Mouse (Mus musculus): ENCODE results near the gene Mfrp.

- TF ChIP-seq CTCF (IDR thresholded peaks at IDR 0.05; ENCODE audit: control insufficient read depth, insufficient read depth, insufficient read length) (no peak), USF1 (IDR thresholded peaks at IDR 0.05; ENCODE audit: low read depth) (no peak), MAX (IDR thresholded peaks at IDR 0.05) (no peak), CEBPB (IDR thresholded peaks at IDR 0.05; ENCODE audit: low read depth) (no peak)
Observed at GRCm38 (mm10) chr9:44107110-44107509, 5.6 kb downstream of the Mfrp start, which contains the start of gene C1qtnf5.

Data from C2C12 (cell line).